Mouse (Mus musculus): ENCODE data around the gene Arpc1b.

DNA sequence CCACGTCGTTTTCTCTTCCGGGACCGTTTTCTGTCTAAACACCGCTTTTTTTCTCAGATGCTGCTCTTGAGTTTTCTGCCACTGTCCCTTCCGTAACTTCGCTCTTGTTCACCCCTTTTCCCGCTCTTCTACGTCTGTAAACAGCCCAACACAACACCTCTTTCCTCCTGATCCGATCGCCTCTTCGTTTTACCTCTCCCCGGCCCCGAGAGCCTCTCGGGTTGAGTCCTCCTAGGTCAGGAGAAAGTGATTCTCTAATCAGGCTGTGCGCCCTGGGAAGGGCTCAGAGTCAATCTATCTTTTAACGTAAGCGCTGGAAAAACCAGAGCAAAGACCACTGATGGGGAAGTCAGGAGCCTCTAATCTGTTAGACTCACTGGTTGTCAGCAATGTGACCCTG lies 26.6 kb downstream of the Arpc1b start:
- no peak for TF ChIP-seq CTCF (IDR thresholded peaks at IDR 0.05; ENCODE audit: low read depth)
- no peak for TF ChIP-seq EP300 (optimal IDR thresholded peaks at IDR 0.05)
